Mouse (Mus musculus) adrenal gland, postnatal 25 days (tissue): ENCODE measurements around the gene Arhgap15. TPM values are rescaled to one million over a fixed set of nuclear protein-coding genes. Genes with fewer than 3 reads are reported as not detected.

ENCODE experiments used
- DNase-seq: peaks from one replicate; pipeline ENCODE4 v3.0.0; 2021; ENCODE audit warnings: mixed read lengths
- total RNA-seq: library from RNA; stranded (reverse); gene quantifications from 2 replicates; pipeline ENCODE4 v1.2.3, GENCODE M21; 2021

Arhgap15 gene
- total RNA-seq, 1 experiment from 2014 or later, result 2.2 TPM

GRCm38 (mm10) chr2:43931687-43932086, 183.1 kb downstream of the Arhgap15 start:
- DNase-seq, result no peak

GRCm38 (mm10) chr2:43939196-43939595, 190.6 kb downstream of the Arhgap15 start:
- DNase-seq, result no peak

- no peak for DNase-seq
Observed at GRCm38 (mm10) chr2:43945679-43946078, 197.1 kb downstream of the Arhgap15 start.

GRCm38 (mm10) chr2:43949775-43950492, 201.3 kb downstream of the Arhgap15 start:
- DNase-seq, result no peak

- DNase-seq, result no peak
Observed at GRCm38 (mm10) chr2:43950741-43951140, 202.1 kb downstream of the Arhgap15 start.

GRCm38 (mm10) chr2:43959189-43959588, 210.6 kb downstream of the Arhgap15 start:
- no peak for DNase-seq

GRCm38 (mm10) chr2:43962466-43962865, 213.8 kb downstream of the Arhgap15 start:
- DNase-seq, result no peak

GRCm38 (mm10) chr2:43968581-43968980, 220.0 kb downstream of the Arhgap15 start:
- peak; percentile 49 for DNase-seq

GRCm38 (mm10) chr2:43977732-43978131, 229.1 kb downstream of the Arhgap15 start:
- DNase-seq, result no peak

GRCm38 (mm10) chr2:43978177-43979013, 229.8 kb downstream of the Arhgap15 start:
- DNase-seq, result no peak

GRCm38 (mm10) chr2:43986066-43986465, 237.4 kb downstream of the Arhgap15 start:
- DNase-seq, result no peak

- DNase-seq, result no peak
Observed at GRCm38 (mm10) chr2:43987919-43988318, 239.3 kb downstream of the Arhgap15 start.

- DNase-seq, result peak; percentile 13
Observed at GRCm38 (mm10) chr2:43989850-43990249, 241.2 kb downstream of the Arhgap15 start.

- DNase-seq, result no peak
Observed at GRCm38 (mm10) chr2:43992510-43992909, 243.9 kb downstream of the Arhgap15 start.

GRCm38 (mm10) chr2:44002454-44002853, 253.8 kb downstream of the Arhgap15 start:
- DNase-seq, result no peak

- DNase-seq, result no peak
Observed at GRCm38 (mm10) chr2:44010249-44010648, 261.6 kb downstream of the Arhgap15 start.

GRCm38 (mm10) chr2:44013388-44013787, 264.8 kb downstream of the Arhgap15 start:
- DNase-seq, result no peak

GRCm38 (mm10) chr2:44016720-44017119, 268.1 kb downstream of the Arhgap15 start:
- no peak for DNase-seq

GRCm38 (mm10) chr2:44017405-44018026, 268.9 kb downstream of the Arhgap15 start:
- no peak for DNase-seq

- no peak for DNase-seq
Observed at GRCm38 (mm10) chr2:44018033-44018432, 269.4 kb downstream of the Arhgap15 start.

- no peak for DNase-seq
Observed at GRCm38 (mm10) chr2:44024704-44025103, 276.1 kb downstream of the Arhgap15 start.

- DNase-seq, result no peak
Observed at GRCm38 (mm10) chr2:44029035-44029715, 280.6 kb downstream of the Arhgap15 start.
